Mouse (Mus musculus) embryonic facial prominence, embryonic 12.5 days (tissue): ENCODE data around the gene Loxl1. TPM values are rescaled to one million over a fixed set of nuclear protein-coding genes. Genes with fewer than 3 reads are reported as not detected.

ENCODE experiments used
- ATAC-seq: fragments of 200-750 bp; cut with Nextera tagmentation; 2 replicates; pipeline ENCODE4 v1.8.0; 2017; ENCODE audit not compliant: insufficient number of reproducible peaks, insufficient read depth, low FRiP score, low TSS enrichment
- H3K27ac ChIP-seq: fragments of 300-500 bp; sonication (generic); 2 replicates; pipeline ENCODE4 v1.5.1; 2016; ENCODE audit warnings: mild to moderate bottlenecking
- H3K27me3 ChIP-seq: fragments of 300-500 bp; sonication (generic); 2 replicates; pipeline ENCODE4 v1.6.1; 2016; ENCODE audit warnings: mild to moderate bottlenecking, moderate library complexity
- H3K36me3 ChIP-seq: fragments of 300-500 bp; sonication (generic); 2 replicates; pipeline ENCODE4 v1.6.1; 2016; ENCODE audit warnings: mild to moderate bottlenecking
- H3K4me1 ChIP-seq: fragments of 300-500 bp; sonication (generic); 2 replicates; pipeline ENCODE4 v1.6.1; 2016
- H3K4me2 ChIP-seq: fragments of 300-500 bp; sonication (generic); replicated peaks from 2 replicates; pipeline ENCODE4 v1.6.1; 2016; ENCODE audit warnings: mild to moderate bottlenecking, moderate library complexity
- H3K4me3 ChIP-seq: fragments of 300-500 bp; sonication (generic); 2 replicates; pipeline ENCODE4 v1.5.1; 2016; ENCODE audit warnings: mild to moderate bottlenecking
- H3K9ac ChIP-seq: fragments of 300-500 bp; sonication (generic); 2 replicates; pipeline ENCODE4 v1.6.1; 2016; ENCODE audit warnings: mild to moderate bottlenecking, moderate library complexity
- H3K9me3 ChIP-seq: fragments of 300-500 bp; sonication (generic); 2 replicates; pipeline ENCODE4 v1.6.1; 2016; ENCODE audit warnings: mild to moderate bottlenecking, moderate library complexity
- whole genome bisulfite sequencing: fragments of 180-500 bp; shearing (Covaris S2); methylation state at CpG from one replicate; pipeline ENCODE4 v1.1.7; 2016; 5-methylcytosine and 5-hydroxymethylcytosine counted together
- polyA plus RNA-seq: library from polyadenylated mRNA; unstranded; fragments of >200 nt; fragmentation: Nextera tagmentation; extraction: Ambion mirVana; gene quantifications from 2 replicates; pipeline ENCODE4 v1.2.1, GENCODE M21; 2016

Gene Loxl1
- polyA plus RNA-seq, 1 experiment from 2014 or later: 29.3 TPM

DNA sequence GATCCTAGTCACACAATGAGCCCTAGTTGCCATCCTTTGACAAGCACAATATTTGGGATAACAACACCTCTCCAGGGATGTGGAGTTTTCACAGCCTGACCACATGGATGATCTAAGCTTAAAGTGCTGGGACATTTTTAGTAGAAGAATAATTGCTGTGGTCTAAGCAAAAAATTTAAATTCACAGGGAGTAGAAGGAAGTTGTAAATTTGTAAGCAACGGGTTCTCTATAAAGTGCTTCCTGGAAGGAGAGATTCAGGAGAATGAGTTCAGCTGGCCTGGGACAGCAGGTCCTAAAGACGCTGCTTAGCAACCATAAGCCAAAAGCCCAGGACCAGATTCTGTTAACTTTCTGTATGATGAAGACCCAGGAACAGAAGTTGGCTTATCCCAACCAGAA is 23.1 kb downstream of the Loxl1 start:
- Histone ChIP-seq H3K4me2 (no peak overlapping the region), H3K9me3 (no peaks in the 10 kb centered on the region), H3K4me3 (no peak overlapping the region), H3K4me1 (no peaks in the 10 kb centered on the region), H3K27me3 (no peaks in the 10 kb centered on the region), H3K9ac (no peak overlapping the region), H3K36me3 (peaks cover 8% of the 10 kb centered on the region; the same call in 1 of the 2 replicates), H3K27ac (no peak overlapping the region)
- no peak for ATAC-seq
- WGBS: 84% methylated on average over 2 of the region's 2 CpGs

GRCm38 (mm10) chr9:58289090-58289489 is 23.9 kb downstream of the Loxl1 start:
- 48% methylated on average over 1 of the region's 1 CpGs for WGBS
- Histone ChIP-seq H3K4me3 (no peak overlapping the region), H3K9me3 (no peaks in the 10 kb centered on the region), H3K4me1 (no peaks in the 10 kb centered on the region), H3K4me2 (no peak overlapping the region), H3K27ac (no peak overlapping the region), H3K9ac (no peak overlapping the region), H3K27me3 (no peaks in the 10 kb centered on the region), H3K36me3 (peaks cover 8% of the 10 kb centered on the region; the same call in 1 of the 2 replicates)
- no peak for ATAC-seq

DNA sequence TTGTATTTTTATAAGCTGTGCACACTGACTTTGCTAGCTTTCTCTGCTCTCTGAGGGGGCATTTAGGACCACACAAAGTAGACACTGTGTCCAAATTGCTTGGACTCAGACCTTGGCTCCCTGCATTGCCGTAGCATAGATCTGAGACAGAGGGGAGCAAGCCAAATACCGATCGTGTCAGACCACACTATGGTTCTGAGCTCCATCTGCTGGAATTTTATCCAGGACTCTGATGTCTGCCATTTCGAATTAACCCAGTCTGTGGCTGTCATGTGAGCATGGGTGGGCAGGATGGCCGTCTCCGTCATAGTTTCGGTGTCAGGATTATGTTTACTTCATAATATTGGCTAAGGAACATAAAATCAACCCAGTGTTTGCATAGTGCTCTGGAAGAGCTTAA is 29.6 kb downstream of the Loxl1 start:
- no peak overlapping the region for H3K9ac ChIP-seq
- 0 out of 2 replicates have a peak overlapping the region, but pooled peaks have one; percentile 20 for H3K27ac ChIP-seq
- no peak for ATAC-seq
- H3K4me2 ChIP-seq: no peak overlapping the region
- no peaks in the 10 kb centered on the region for H3K9me3 ChIP-seq
- H3K27me3 ChIP-seq: no peaks in the 10 kb centered on the region
- WGBS: 59% methylated on average over 7 of the region's 7 CpGs
- H3K4me1 ChIP-seq: peaks cover 5% of the 10 kb centered on the region; the same call in 1 of the 2 replicates
- peaks cover 2% of the 10 kb centered on the region; the same call in 1 of the 2 replicates for H3K36me3 ChIP-seq
- H3K4me3 ChIP-seq: no peak overlapping the region

DNA sequence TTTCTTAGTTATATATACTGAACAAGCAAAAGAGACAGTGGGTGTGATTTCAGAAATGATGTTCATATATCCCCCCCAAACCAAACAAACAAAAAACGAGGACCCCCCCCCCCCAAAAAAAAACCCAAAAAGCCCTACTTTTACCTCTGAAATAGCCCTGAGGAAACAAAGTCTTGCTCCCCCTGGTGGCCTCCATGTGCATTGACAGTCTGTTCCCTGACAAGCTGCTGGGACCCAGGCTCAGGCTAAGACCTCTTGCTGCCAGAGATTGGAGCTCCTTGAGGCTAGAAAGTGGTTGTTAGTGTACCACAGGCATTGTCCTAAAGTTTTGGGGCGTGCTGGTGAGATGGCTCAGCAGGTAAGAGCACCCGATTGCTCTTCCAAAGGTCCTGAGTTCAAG is 31.4 kb downstream of the Loxl1 start:
- Histone ChIP-seq H3K4me1 (peaks cover 5% of the 10 kb centered on the region; the same call in 1 of the 2 replicates), H3K27ac (no peak overlapping the region), H3K27me3 (no peaks in the 10 kb centered on the region), H3K4me3 (no peak overlapping the region), H3K9ac (no peak overlapping the region), H3K4me2 (no peak overlapping the region), H3K36me3 (no peaks in the 10 kb centered on the region), H3K9me3 (no peaks in the 10 kb centered on the region)
- ATAC-seq: no peak
- 52% methylated on average over 3 of the region's 3 CpGs for WGBS

DNA sequence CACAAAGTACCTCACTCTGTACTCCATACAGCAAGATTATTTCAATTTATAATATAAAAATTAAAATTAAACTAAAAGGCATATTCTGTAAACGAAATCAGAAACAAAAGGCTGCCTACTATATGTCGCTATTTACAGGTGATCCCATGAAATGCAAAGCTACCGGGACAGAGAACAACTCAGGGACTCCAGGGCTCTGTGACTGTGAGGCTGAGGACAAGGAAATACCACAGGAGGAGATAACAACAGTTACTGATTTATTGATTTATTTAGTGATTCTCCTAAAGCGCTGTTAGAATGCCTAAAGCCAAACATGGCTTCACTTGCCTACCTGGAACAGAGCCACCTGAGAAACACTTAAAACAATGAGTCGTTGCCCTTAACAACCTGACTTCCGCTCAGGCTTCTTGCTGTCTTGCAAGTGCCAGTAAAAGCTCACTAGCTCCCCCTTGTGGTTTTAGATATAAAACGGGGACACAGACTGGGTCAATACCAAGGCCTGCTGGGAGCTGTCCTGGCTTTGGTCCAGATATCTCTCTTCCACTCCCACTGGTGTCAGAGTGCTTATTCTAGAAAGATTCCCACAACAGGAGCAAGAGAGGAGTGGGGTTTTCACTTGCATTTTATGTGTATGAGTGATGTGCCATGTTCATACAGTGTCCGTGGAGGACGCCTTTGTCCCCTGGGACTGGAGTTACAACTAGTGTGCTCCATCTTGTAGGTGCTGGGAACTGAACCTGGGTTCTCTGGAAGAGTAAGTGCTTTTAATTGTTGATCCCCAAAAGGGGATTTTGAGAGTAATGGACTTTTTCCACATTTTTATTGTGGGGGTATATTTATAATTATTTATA is 32.5 kb downstream of the Loxl1 start:
- H3K4me3 ChIP-seq: no peak overlapping the region
- H3K36me3 ChIP-seq: no peaks in the 10 kb centered on the region
- no peaks in the 10 kb centered on the region for H3K27me3 ChIP-seq
- ATAC-seq: no peak
- 38% methylated on average over 9 of the region's 9 CpGs for WGBS
- no peak overlapping the region for H3K27ac ChIP-seq
- peaks cover 9% of the 10 kb centered on the region for H3K4me1 ChIP-seq
- H3K9ac ChIP-seq: no peak overlapping the region
- H3K9me3 ChIP-seq: no peaks in the 10 kb centered on the region
- H3K4me2 ChIP-seq: no peak overlapping the region

DNA sequence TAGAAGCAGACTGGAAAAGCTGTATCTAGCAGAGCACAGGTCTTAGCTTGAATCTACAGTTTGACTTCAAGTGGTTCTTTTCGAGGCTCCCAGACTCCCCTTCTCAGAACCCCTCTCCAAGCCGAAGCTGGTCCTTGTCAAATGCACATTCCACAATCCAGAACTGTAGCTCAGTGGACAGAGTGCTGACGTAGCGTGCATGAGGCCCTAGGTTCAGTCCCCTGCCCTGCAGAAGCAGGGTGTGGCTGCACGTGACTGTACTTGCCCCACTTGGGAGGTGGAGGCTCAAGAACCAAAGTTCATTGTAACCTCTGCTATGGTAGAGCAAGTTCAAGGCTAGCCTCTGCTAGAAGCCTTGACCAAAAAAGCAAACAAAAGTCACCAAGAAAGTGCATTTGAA is 33.2 kb downstream of the Loxl1 start:
- H3K36me3 ChIP-seq: no peaks in the 10 kb centered on the region
- H3K4me1 ChIP-seq: peaks cover 16% of the 10 kb centered on the region
- no peaks in the 10 kb centered on the region for H3K27me3 ChIP-seq
- no peak overlapping the region for H3K9ac ChIP-seq
- H3K4me2 ChIP-seq: no peak overlapping the region
- WGBS: 64% methylated on average over 5 of the region's 5 CpGs
- ATAC-seq: no peak
- H3K4me3 ChIP-seq: no peak overlapping the region
- no peaks in the 10 kb centered on the region for H3K9me3 ChIP-seq
- no peak overlapping the region for H3K27ac ChIP-seq

DNA sequence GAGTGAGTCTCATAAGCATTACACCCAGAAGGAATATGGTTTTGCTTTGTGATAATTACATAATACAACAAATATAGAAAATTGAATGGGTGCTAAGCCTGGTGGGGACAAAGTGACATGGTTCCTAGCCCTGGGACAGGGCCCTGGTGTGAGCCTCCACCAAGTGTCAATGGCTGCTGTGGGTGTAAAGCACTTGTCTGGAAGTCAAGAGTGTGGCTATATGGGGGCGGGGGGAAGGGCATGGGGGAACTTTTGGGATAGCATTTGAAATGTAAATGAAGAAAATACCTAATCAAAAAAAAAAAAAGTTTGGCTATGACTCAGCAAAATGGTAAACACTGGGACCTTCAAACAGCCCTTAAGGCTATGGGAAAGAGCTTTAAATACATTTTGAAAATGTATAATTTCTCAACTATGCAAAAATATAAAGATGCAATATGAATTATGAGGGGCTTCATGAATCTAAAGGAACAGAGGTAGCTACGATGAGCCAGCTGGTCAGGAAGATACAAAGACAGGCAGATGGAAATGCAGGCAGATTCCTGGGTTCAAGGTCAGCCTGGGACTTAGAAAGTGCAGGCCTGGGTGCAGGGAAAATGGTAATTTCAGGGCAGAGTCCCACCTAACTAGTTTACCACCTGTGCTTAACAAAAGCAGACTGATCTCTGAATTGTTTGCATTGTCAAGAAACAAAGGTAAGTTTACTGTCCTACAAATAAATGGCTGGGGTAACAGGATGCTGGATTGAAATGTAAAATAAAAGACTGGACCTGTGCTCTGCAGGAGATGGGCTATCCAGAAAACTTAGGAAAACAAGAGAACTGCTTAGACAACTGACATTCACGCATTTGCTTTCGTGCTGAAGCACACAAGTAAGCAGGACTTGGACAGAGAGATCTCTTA is 33.9 kb downstream of the Loxl1 start:
- H3K4me2 ChIP-seq: no peak overlapping the region
- peaks cover 22% of the 10 kb centered on the region for H3K4me1 ChIP-seq
- H3K9me3 ChIP-seq: no peaks in the 10 kb centered on the region
- H3K27me3 ChIP-seq: no peaks in the 10 kb centered on the region
- H3K27ac ChIP-seq: no peak overlapping the region
- 42% methylated on average over 4 of the region's 4 CpGs for WGBS
- H3K4me3 ChIP-seq: no peak overlapping the region
- ATAC-seq: no peak
- H3K9ac ChIP-seq: no peak overlapping the region
- H3K36me3 ChIP-seq: no peaks in the 10 kb centered on the region

- no peak for ATAC-seq
- Histone ChIP-seq H3K27ac (no peak overlapping the region), H3K9ac (no peak overlapping the region), H3K36me3 (no peaks in the 10 kb centered on the region), H3K27me3 (no peaks in the 10 kb centered on the region), H3K4me1 (peaks cover 25% of the 10 kb centered on the region), H3K4me2 (no peak overlapping the region), H3K9me3 (no peaks in the 10 kb centered on the region), H3K4me3 (no peak overlapping the region)
- 91% methylated on average over 4 of the region's 4 CpGs for WGBS
Observed at GRCm38 (mm10) chr9:58278313-58278712, 34.7 kb downstream of the Loxl1 start.

GRCm38 (mm10) chr9:58276346-58276745 is 36.6 kb downstream of the Loxl1 start:
- no peaks in the 10 kb centered on the region for H3K27me3 ChIP-seq
- H3K9ac ChIP-seq: no peak overlapping the region
- WGBS: 58% methylated on average over 5 of the region's 5 CpGs
- H3K9me3 ChIP-seq: no peaks in the 10 kb centered on the region
- H3K4me2 ChIP-seq: no peak overlapping the region
- no peak for ATAC-seq
- H3K36me3 ChIP-seq: no peaks in the 10 kb centered on the region
- H3K27ac ChIP-seq: no peak overlapping the region
- peaks cover 25% of the 10 kb centered on the region for H3K4me1 ChIP-seq
- no peak overlapping the region for H3K4me3 ChIP-seq

DNA sequence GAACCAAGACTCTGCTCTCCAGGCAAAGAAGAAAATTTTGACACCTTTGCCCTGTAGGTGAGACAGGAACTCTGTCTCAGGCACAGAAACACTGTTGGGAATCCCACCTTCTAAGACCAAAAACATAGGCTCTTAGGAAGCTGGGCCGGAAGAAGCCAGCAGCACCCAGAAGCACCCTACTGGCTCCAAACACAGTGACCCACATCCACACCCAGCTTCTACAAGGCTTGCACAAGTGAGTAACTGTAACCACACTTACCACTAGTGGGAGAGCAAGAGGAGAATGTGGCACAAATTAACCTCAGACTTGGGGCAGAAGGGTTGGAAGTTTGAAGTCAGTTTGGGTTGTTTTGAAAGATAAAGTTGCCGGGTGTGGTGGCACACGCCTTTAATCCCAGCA is 37.2 kb downstream of the Loxl1 start:
- ATAC-seq: no peak
- Histone ChIP-seq H3K36me3 (no peaks in the 10 kb centered on the region), H3K4me2 (peak overlapping the region; percentile 14; the same call in 1 of the 2 replicates), H3K27me3 (no peaks in the 10 kb centered on the region), H3K9ac (no peak overlapping the region), H3K27ac (peak overlapping the region; percentile 88), H3K4me1 (peaks cover 25% of the 10 kb centered on the region), H3K4me3 (no peak overlapping the region), H3K9me3 (no peaks in the 10 kb centered on the region)
- WGBS: 72% methylated on average over 3 of the region's 3 CpGs

GRCm38 (mm10) chr9:58275115-58275774 is 37.7 kb downstream of the Loxl1 start:
- H3K27ac ChIP-seq: peak overlapping the region; percentile 88
- no peak overlapping the region for H3K4me3 ChIP-seq
- H3K9me3 ChIP-seq: no peaks in the 10 kb centered on the region
- H3K4me1 ChIP-seq: peaks cover 21% of the 10 kb centered on the region
- peak; percentile 83; the same call in 1 of the 2 replicates for ATAC-seq
- no peak overlapping the region; the same call in 1 of the 2 replicates for H3K9ac ChIP-seq
- 9% methylated on average over 8 of the region's 8 CpGs for WGBS
- peak overlapping the region; percentile 14; the same call in 1 of the 2 replicates for H3K4me2 ChIP-seq
- no peaks in the 10 kb centered on the region for H3K27me3 ChIP-seq
- no peaks in the 10 kb centered on the region for H3K36me3 ChIP-seq
